Mouse (Mus musculus): ENCODE data around the gene Lemd1. TPM values are rescaled to one million over a fixed set of nuclear protein-coding genes. Genes with fewer than 3 reads are reported as not detected.

The Lemd1 gene
- total RNA-seq, 2 experiments from 2014 or later = 4.2 to 7.3 TPM

DNA sequence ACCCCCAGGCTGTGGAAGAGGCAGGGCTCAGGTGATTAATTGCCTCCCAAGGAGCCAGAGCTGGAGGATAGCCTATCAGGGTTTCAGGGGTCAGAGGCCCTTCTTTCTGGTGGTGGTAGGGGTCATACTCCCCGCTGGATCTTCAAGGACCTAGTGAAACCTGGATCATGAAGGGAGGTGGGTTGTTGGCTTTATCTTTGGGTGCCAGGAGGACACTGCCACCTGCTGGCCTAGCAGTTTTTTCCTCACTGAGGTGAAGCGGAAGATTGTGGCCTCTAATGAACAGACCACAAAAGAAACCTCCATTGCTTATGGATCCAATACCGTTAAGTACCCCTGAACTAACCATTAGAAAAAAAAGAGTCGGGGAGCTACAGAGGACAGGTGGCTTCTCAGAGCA lies 114.9 kb downstream of the Lemd1 start:
- DNase-seq (ENCODE audit: low spot score in 2 of 2) = peak; percentile 47 to 53
- intact Hi-C loops (cut with DNase I) = loop anchor here (2.0 to 5.0 kb wide), 3 partner anchors 69 to 185 kb away; no protein-coding TSS in a partner anchor

DNA sequence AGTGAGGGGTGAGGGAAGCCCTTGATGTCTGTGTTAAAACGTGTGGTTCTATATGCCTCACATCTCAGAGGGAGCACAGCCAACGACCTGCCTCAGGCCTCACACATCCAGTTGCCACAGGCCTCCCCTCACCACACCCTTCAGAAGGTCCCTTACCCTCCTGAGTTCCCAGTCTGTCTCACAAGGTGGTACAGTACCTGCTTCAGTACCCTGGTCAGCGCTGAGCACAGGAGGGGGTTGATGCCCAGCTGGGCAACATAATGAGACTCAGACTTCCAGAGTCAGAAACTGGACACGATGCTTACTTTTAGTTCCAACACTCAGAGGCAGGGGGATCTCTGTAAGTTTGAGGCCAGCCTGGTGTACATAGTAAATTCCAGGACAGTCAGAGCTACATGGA lies 115.6 kb downstream of the Lemd1 start:
- no peak for DNase-seq (ENCODE audit: low spot score in 2 of 2)
- intact Hi-C loops (cut with DNase I) = loop anchor here (2.0 to 5.0 kb wide), 3 partner anchors 70 to 186 kb away; no protein-coding TSS in a partner anchor

DNA sequence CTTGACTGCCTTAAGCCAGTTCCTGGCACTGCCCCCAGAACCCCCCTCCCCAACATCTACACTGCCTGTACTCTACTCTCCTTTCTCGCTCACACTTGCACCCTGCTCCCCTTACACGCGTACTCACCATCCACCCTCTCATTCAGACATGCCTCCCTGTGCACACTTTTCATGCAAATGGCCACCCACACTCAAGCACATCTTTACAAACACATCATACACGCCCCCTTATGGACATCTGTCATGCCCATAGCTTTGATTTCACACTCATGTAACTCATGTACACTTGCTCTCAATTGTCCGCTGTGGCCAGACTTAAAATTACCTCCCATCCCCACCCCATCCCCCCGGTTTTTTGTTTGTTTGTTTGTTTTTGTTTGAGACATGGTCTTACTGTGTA lies 116.7 kb downstream of the Lemd1 start:
- DNase-seq (ENCODE audit: low spot score in 2 of 2) = peak in 1 of 2 experiments; percentile 67
- intact Hi-C loops (cut with DNase I) = loop anchor here (2.0 to 5.0 kb wide), 3 partner anchors 71 to 187 kb away; no protein-coding TSS in a partner anchor

DNA sequence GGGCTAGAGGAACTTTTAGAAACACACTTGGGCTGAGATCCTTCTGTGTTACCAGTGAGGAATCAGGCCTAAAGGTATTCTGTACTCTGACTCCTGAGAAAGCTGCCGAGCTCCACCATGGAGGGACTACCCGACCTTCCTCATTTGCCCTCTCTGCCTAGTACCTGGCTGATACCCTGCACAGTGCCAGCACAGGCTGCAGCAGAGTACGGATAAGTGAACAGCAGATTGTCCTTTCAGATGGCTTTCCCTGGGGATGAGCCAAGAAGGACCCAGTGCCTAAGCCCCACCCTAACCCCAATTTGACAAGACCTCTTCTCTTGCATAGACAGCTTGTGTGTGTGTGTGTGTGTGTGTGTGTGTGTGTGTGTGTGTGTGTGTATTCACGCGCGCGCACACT lies 117.4 kb downstream of the Lemd1 start:
- DNase-seq (ENCODE audit: low spot score in 2 of 2) = no peak
- intact Hi-C loops (cut with DNase I) = loop anchor here (5.0 kb wide), 2 partner anchors 71 to 151 kb away; no protein-coding TSS in a partner anchor

Small RNAs within 50 kb of the gene (microRNA-seq; reads per million reads assigned to microRNA genes)
- gene Mir135b = 77.2 to 106 reads per million in 2 experiments

Other genes with a start within 250 kb of the Lemd1 start
- gene Slc45a3, start 228.5 kb upstream of the Lemd1 start, total RNA-seq (2021) = 1 to 10 TPM; 1.1 to 1.9 TPM
- gene Elk4, start 183.8 kb upstream of the Lemd1 start, total RNA-seq (2021) = 10 to 100 TPM; 52.6 TPM
- gene Mfsd4a, start 123.4 kb upstream of the Lemd1 start, total RNA-seq (2021) = 10 to 100 TPM; 73.5 to 87.6 TPM
- 10 to 100 TPM; 26.9 to 28.7 TPM for gene Cdk18, start 51.7 kb upstream of the Lemd1 start, total RNA-seq (2021)
- 1 to 10 TPM; 4.7 to 5.8 TPM for gene AC124108.1, start within 50 bp of the Lemd1 start, total RNA-seq (2021)
- not detected for gene Gm10188, start 38.3 kb downstream of the Lemd1 start, total RNA-seq (2021)
- 10 to 100 TPM; 11.3 to 14.1 TPM for gene Klhdc8a, start 107.2 kb downstream of the Lemd1 start, total RNA-seq (2021)
- under 1 TPM; 0.94 to 0.96 TPM for gene Nuak2, start 124.7 kb downstream of the Lemd1 start, total RNA-seq (2021)
- gene Tmcc2, start 199.8 kb downstream of the Lemd1 start, total RNA-seq (2021) = 100 to 1,000 TPM; 158 to 162 TPM
- gene Dstyk, start 226.1 kb downstream of the Lemd1 start, total RNA-seq (2021) = 10 to 100 TPM; 40.3 to 43.2 TPM

Measured in left cerebral cortex, postnatal 25 days (tissue).